Mouse (Mus musculus) A20 (cell line): ENCODE results near the gene Ccr6.

Experiments
- DNase-seq: peaks from one replicate; pipeline ENCODE4 v3.0.0-alpha.2; 2011; ENCODE audit warnings: low read depth, low spot score

The Ccr6 gene

DNA sequence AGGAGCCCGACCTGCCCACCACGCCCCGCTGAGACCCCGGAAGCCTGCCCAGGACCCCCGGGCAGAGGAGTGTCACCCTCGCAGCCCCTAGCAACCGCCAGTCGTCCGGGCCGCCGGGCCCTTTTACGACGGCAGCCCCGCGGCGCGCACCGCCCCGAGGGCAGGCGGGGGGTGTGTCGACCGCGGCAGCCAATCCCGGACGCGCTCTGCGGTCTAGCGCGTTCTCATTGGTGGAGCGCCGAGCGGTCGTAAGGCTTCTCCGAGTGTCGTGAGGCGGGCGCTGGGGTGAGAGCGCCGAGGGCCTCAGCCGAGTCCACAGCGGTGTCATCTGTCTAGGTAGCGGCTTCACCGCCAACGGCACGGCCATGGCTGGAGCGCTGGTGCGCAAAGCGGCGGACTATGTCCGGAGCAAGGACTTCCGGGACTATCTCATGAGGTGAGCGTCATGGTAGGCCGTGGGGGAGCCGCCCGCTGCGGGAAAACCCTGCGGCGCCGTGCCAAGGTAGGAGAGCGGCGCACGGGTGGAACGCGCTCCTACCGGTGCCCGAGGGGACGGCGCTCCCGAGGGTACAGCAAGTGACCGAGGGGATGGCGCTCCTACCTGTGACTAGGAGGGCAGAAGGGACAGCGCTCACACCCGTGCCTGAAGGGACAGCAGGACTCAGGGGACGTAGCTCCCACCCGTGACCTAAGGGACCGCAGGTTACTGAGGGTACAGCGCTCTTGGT is 47.8 kb downstream of the Ccr6 start:
- DNase-seq = peak; percentile 97

- DNase-seq = no peak
These were observed 48.4 kb downstream of the Ccr6 start for GRCm38 (mm10) chr17:8284254-8284661.

GRCm38 (mm10) chr17:8285056-8285455 is 49.2 kb downstream of the Ccr6 start:
- DNase-seq = no peak

DNA sequence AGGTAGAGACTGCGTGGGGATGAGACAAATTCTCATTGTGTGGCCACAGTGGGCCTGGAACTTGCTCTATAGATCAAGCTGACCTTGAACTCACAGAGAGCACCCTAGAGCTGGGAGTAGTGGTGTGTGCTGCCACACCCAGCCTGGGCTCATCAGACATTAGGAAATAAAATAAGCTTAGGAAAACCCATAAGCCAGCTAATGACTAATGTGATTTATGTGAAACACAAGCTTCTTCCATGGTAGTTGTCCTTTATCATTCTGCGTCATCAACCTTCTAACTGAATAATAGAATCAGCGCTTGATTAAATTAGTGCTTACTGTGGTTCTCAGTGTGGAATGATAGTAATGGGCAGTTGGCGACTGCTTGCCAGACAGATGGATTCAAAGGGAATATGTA is 51.1 kb downstream of the Ccr6 start:
- DNase-seq = no peak

- no peak for DNase-seq
These were observed 54.3 kb downstream of the Ccr6 start for GRCm38 (mm10) chr17:8289993-8290679.

DNA sequence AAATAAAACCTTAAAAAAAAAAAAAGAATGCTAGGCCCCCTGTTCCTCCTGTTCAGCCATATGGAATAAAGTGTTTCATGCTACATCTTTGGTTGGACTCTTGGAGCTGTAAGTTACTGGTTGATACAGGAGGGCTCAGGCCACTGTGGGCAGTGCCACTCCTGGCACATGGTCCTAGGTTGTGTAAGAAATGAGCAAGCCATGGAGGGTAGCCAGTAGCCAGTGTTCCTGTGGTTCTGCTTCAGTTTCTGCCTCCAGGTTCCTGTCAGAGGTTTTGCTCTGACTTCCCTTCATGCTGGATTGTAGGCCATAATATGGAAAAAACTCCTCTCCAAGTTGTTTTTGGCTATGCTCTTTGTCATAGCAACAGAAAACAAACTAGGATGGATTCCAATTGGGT is 54.9 kb downstream of the Ccr6 start:
- no peak for DNase-seq

GRCm38 (mm10) chr17:8295825-8296224 is 60.0 kb downstream of the Ccr6 start:
- DNase-seq = no peak

GRCm38 (mm10) chr17:8296313-8296844 is 60.5 kb downstream of the Ccr6 start:
- DNase-seq = no peak

GRCm38 (mm10) chr17:8297746-8298145 is 61.9 kb downstream of the Ccr6 start:
- no peak for DNase-seq

- DNase-seq = no peak
These were observed 62.4 kb downstream of the Ccr6 start for GRCm38 (mm10) chr17:8298281-8298680.

DNA sequence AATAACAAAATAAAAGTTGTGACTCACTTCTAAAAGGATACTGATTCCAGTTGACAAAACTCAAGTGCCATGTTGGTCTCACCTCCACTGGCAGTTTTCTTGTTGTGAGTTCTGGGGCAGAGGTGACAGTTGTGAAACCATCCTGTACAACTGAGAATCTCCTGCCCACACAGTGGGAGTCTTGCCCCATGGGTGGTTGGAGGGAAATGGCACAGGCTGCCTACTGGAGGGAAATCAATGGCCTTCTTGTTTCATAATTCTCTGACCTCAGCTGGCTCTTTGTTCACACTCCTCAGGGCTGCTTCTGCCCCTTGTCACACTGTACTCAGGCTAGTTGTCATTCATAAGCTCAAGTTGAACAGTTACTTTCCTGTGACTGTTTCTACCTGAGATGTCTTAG is 63.7 kb downstream of the Ccr6 start:
- DNase-seq = no peak

- no peak for DNase-seq
These were observed 65.7 kb downstream of the Ccr6 start for GRCm38 (mm10) chr17:8301515-8301914.

DNA sequence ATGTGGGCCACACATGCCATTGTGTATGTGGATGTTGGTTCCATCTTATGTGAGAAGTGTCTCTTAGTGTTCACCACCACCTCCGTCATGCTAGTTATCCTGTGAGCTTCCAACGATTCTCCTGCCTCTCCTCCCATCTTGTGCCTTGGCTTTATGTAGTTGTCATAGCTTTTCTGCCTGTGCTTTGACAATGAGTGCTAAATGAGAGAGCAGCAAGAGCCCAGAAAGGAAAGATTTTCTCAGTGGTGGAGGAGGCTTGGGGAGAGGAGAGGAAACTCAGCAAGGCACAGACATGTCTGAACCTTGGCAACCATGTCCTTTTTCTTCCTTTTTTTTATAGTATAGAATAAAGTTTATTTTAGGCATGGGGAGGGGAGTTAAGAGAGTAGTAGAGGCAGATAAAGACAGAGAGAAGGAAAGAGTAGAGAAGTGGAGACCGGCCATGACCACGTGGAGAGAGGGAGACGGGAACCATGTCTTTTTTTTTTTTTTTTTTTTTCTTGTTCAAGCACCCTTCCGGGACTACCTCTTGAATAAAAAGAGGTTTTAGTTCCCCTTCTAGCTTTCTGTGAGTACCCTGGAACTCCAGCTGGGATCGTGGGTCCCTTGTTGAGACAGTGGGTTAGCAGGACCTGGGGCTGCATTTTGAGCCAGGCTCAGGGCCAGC is 67.1 kb downstream of the Ccr6 start:
- no peak for DNase-seq

DNA sequence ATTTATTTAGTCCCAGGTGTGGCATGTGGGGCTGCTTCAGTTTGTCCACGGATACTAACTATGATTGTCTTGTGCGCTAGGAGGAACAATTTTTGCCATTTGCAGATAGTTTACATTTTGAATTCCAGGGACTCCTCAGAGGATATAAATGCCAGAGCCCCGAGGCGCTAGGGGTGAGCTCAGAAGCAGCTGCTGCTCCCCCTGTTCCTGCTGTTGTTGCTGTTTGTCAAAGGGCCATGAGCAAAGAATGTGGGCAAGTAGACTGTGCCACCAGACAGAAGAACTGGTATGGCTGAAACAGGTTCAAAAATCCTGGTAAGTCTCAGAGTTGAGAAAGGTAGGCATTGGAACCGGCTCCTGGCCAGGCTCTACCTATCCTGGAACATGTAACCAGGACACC is 67.8 kb downstream of the Ccr6 start:
- DNase-seq = no peak

GRCm38 (mm10) chr17:8305801-8306200 is 70.0 kb downstream of the Ccr6 start:
- peak; percentile 38 for DNase-seq
